Mouse (Mus musculus) gonadal fat pad, adult 2 months (tissue): Measurements from ENCODE around the gene Maff. TPM values are rescaled to one million over a fixed set of nuclear protein-coding genes. Genes with fewer than 3 reads are reported as not detected.

ENCODE experiments used
- DNase-seq: peaks from one replicate; pipeline ENCODE4 v3.0.0-alpha.2; 2012; ENCODE audit warnings: low read depth
- polyA plus RNA-seq: library from polyadenylated mRNA; depleted of rRNA; stranded (reverse); fragments of >200 nt; gene quantifications from 2 replicates; pipeline ENCODE4 v1.2.3, GENCODE M21; 2012

Maff gene
- polyA plus RNA-seq, 1 experiment: 3.7 TPM

DNA sequence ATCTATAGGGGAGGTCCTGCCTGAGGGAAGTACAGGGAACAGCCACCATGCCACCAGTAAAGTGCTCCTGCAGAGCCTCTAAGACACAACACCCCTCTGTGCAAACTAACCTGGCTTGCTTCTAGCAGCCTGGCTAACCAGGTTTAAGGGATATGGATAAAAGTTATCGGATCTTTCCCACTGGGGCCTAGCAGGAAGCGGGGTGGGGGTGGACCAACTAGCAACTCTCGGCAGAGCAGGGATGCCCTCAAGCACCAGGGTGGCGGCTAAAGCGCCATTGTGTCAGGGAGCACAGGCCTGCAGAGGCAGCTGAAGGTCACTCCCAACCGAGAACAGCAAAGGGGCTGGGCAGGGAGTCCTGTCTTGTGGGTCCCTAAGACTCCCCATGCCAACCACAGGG lies 17.7 kb downstream of the Maff start:
- no peak for DNase-seq

GRCm38 (mm10) chr15:79365068-79365467 lies 18.6 kb downstream of the Maff start:
- DNase-seq: no peak

- no peak for DNase-seq
Observed at GRCm38 (mm10) chr15:79366402-79366801, 20.0 kb downstream of the Maff start.

DNA sequence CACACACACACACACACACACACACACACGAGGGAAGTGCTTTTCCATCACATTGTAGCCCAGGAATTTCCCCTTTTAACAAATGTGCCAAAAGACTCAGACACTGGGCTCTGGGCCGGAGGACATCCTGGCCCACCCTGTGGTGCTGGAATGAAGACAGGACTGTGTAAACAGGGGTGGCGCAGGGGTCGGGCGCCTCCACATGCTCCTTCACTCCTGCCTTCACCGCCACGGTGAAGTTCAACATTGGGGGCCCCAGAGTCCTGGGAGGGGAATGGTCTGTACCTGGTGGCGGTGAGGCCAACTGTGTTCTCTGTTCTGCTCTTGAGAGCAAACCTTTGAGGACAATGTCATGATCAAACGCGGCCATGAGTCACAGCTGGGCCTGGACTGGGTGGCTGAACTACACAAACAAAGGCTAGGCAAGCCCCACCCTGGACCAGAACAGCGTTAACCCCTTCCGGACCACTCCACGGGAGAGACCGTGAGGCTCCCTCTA lies 21.9 kb downstream of the Maff start:
- DNase-seq: no peak

DNA sequence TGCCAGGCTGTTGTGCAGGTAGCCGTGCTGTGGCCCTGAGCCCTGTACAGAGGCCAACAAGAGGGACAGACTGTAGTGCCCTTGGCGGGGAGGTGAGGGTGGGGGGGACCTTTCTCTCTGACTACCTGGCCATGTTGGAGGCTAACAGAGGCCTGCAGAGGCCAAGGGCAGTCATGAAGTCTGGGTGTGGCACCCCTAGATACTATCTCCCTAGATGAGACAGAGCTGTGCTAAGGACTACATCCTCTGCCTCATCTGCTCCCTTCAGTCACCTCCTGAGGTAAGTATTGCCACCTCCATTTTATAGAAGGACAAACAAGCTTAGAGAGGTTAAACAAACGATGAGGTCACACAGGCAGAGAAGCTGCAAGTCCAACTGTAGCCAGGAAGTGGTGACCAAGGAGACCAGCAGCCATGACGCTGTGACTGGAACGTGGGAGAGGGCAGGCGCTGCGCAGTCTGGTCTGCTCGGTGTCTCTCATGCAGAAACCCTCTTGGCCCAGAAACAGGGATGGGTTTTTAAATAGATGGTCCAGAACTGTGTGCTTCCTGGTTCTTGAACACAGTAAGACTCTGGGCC lies 22.5 kb downstream of the Maff start:
- DNase-seq: no peak

DNA sequence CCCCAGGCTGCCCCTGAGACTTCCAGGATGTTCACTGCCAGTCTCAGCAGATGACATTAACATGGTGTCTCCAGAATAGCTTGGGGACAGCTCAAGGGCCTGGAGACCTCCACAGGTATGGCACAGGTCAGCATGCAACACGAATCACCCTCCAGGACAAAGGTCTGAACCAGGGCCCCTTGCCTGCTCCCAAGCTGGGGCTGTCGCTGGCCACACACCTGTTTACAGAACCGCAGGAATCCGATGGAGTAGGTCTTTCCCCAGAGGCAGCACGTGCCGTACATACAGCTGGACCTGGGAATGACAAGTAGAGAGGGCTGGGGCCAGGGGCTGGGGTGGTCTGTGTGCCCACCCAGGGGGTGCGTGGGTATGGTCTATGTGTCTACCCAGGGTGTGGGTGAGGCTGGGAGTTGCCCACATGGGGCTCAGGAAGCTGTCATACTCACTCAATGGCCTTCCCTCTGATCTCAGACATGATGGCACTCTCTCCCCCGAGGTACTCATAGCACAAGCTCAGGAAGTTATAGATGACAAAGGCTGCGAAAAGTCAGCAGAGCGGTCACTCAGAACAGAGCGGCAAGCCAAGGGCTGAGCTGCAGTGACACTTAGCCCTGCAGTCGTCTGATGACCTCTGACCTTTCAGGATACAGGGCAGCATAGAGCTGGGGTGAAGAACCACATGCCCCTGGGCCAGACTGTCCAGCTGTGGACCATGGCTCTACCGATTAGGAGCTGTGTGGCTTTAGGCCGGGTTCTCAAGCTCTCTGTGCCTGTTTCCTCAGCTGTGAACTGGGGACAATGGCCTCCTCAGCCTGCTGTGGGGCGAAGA lies 23.2 kb downstream of the Maff start:
- no peak for DNase-seq

DNA sequence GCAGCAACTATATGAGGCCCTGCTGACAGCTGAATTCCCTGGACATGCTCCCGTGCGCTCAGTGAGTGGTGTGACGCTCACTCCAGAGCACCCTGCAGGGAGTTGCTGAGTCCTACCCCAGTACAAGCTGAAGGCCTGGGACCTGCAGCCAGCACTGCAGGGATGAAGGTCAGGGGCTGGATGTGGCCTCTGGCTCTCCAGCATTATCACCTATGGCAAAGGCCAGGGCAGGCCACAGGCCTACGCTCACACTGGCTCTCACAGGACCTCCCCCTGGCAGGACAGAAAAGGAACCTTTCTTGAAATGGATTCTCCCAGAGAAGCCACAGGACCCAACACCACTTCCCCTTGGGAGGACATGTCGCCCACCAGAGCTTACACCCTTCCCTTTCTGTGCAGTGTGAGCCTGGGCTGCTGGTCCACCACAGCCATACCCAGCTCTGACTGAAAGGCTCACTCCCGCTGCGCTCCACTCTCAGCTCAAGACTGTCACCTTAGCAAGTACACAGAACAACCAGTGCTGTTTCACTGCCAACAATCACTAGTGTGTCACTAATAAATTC lies 23.9 kb downstream of the Maff start:
- DNase-seq: no peak

GRCm38 (mm10) chr15:79374760-79375159 lies 28.3 kb downstream of the Maff start:
- no peak for DNase-seq

GRCm38 (mm10) chr15:79377681-79378080 lies 31.3 kb downstream of the Maff start:
- DNase-seq: no peak

- no peak for DNase-seq
Observed at GRCm38 (mm10) chr15:79378608-79379007, 32.2 kb downstream of the Maff start.

- no peak for DNase-seq
Observed at GRCm38 (mm10) chr15:79379658-79380057, 33.2 kb downstream of the Maff start.

DNA sequence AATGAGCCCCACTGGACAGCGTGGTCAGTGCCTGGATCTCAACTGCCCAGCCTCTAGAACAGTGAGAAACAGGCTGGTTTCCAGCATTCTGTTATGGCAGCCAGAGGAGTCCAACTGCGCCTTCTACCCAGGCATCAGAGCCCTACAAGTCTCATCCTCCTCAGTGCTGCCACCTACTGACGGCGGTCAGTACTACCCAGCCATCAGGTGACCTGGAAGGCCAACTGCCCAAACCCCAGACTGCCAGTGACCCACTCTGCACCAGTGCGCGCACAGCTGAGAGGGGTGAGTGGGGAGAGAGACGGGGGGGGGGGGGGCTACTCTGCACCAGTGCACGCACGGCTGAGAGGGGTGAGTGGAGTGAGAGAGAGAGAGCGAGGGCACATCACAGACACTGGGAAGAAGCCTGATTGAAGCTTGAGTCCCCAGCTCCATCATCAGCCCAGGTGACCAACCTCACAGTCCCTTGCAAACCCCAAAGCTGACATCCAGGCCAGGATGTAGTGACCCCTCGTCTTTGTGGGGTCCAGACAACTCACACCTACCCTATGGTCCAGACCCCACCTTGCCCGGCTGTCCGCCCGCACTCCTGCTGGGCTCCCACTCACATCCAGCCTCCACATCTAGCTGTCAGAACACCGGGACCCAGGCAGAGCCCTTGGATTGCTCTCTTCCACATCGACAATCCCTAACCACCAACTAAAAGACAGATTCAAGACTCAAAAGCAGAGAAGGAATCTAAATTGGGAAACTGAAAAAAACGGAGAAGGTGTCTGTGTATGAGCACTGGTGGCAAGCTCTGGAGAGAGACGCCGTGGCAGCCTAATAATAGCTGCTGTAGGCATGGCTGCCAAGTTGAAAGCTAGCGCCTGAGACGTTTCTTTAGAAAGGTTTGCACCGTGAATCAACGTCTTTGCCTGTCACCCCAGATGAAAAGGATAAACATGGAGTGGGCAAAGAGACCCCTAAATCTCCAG lies 34.3 kb downstream of the Maff start:
- DNase-seq: no peak

DNA sequence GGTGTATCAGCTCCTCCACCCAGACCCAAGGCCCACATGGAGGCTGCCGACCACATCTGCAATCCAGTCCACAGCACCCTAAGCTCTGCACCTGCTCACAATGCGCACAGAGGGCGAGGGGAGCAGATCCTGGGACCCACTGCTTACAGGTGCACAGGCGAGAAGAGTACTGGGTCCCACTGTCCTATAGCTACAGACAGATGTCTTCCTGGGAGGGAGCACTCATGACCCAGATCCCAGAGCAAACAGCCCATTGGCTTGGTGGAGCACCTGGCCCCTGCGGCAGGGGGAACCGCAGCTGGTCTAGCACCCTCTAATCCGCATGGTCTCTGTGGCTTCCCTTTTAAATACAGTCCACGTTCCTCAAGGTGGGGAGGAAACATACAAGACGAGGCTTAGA lies 35.2 kb downstream of the Maff start:
- no peak for DNase-seq

- DNase-seq: no peak
Observed at GRCm38 (mm10) chr15:79387081-79387480, 40.7 kb downstream of the Maff start.

- DNase-seq: no peak
Observed at GRCm38 (mm10) chr15:79387611-79388010, 41.2 kb downstream of the Maff start.

DNA sequence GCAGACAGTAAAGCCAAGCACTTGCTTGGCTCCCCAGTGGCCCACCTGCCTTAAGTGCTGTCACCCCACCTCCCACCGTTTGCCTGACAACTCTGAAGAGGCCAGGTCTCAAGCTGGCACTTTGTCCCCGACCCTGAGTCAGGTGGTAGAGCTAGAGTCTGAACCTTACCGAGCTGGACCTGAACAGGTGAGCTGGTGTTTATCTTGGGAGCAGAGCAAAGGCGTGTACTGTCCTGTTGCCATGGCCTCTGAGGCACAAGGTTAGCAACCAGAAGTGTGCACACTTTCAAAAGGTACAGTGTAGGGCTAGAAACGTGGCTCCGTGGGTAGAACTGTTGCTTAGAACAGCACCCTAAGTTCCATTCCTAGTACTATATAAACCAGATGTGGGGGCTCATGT lies 41.8 kb downstream of the Maff start:
- no peak for DNase-seq

- DNase-seq: no peak
Observed at GRCm38 (mm10) chr15:79390434-79390833, 44.0 kb downstream of the Maff start.

GRCm38 (mm10) chr15:79391447-79392093 lies 45.1 kb downstream of the Maff start:
- DNase-seq: no peak

- no peak for DNase-seq
Observed at GRCm38 (mm10) chr15:79392527-79392926, 46.1 kb downstream of the Maff start.

DNA sequence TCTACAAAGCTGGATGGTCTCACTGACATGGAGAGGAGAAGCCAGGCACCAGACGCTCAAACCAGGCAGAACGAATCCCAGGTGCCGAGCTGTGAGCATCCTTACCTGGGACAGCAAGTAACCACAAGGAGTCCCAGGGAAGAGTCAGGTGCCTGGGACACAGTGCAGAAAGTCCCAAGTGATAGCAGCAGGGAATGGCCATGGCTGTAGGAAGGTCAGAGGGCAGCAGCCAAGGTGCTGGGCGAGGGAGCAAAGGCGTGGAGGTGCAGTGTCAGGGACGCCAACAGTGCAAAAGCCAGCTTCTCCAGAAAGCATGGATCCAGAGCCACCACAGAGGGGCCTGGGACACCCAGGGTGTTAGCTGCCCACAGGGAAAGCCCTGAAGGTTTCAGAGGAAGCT lies 46.7 kb downstream of the Maff start:
- DNase-seq: no peak

GRCm38 (mm10) chr15:79394842-79395241 lies 48.4 kb downstream of the Maff start:
- DNase-seq: no peak
